Mouse (Mus musculus) forebrain, embryonic 16.5 days (tissue): ENCODE data around the gene Snrnp40. TPM values are rescaled to one million over a fixed set of nuclear protein-coding genes. Genes with fewer than 3 reads are reported as not detected.

Experiments used
- polyA plus RNA-seq: library from polyadenylated mRNA; unstranded; fragments of >200 nt; fragmentation: Nextera tagmentation; extraction: Ambion mirVana; gene quantifications from 2 replicates; pipeline ENCODE4 v1.2.1, GENCODE M21; 2015

Snrnp40 gene
- polyA plus RNA-seq, 1 experiment from 2014 or later, result 126 TPM

Other genes starting within 250 kb of the Snrnp40 start
- 0.30 and 0.81 TPM in 2 replicates for gene Hcrtr1, start 220.8 kb upstream of the Snrnp40 start, polyA plus RNA-seq
- gene Tinagl1, start 185.0 kb upstream of the Snrnp40 start, polyA plus RNA-seq, result 4.7 TPM in 2 replicates
- 0.09 and 0.20 TPM in 2 replicates for gene Gm853, start 137.7 kb upstream of the Snrnp40 start, polyA plus RNA-seq
- gene Serinc2, start 80.9 kb upstream of the Snrnp40 start, polyA plus RNA-seq, result 80.2 and 80.9 TPM in 2 replicates
- 106 and 143 TPM in 2 replicates for gene Fabp3, start 51.5 kb upstream of the Snrnp40 start, polyA plus RNA-seq
- gene Gm10570, start 51.5 kb upstream of the Snrnp40 start, polyA plus RNA-seq, result 0.92 and 1.3 TPM in 2 replicates
- gene Zcchc17, start 189 bp upstream of the Snrnp40 start, polyA plus RNA-seq, result 76.1 and 81.9 TPM in 2 replicates
- 7.1 and 8.1 TPM in 2 replicates for gene Nkain1, start 214.0 kb downstream of the Snrnp40 start, polyA plus RNA-seq